Mouse (Mus musculus): ENCODE data around the gene Apol7c. TPM values are rescaled to one million over a fixed set of nuclear protein-coding genes. Genes with fewer than 3 reads are reported as not detected.

Gene Apol7c
- total and polyA plus RNA-seq, 3 experiments, result not detected

- Histone ChIP-seq H3K9me3 (replicated peaks; ENCODE audit: insufficient read depth, low read length) (no peaks in the 10 kb centered on the region), H3K4me3 (ENCODE audit: control insufficient read depth in 1 of 2, insufficient read depth in 1 of 2, low read depth in 2 of 2, low read length in 2 of 2) (no peak overlapping the region), H3K9ac (ENCODE audit: control insufficient read depth, low read depth, low read length, poor library complexity, severe bottlenecking) (no peak overlapping the region), H3K36me3 (ENCODE audit: control insufficient read depth in 1 of 2, insufficient read depth in 2 of 2, low read length in 2 of 2) (no peaks in the 10 kb centered on the region), H3K79me2 (ENCODE audit: control insufficient read depth, insufficient read depth, low read length, poor library complexity) (no peaks in the 10 kb centered on the region), H3K27me3 (ENCODE audit: control insufficient read depth in 1 of 2, insufficient read depth in 2 of 2, low read length in 2 of 2) (no peaks in the 10 kb centered on the region), H3K27ac (ENCODE audit: control insufficient read depth, low read depth, low read length) (no peak overlapping the region), H3K4me1 (ENCODE audit: control insufficient read depth in 1 of 2, insufficient read depth in 2 of 2, low read length in 2 of 2) (no peaks in the 10 kb centered on the region)
- no peak for DNase-seq (ENCODE audit: low read depth, low spot score)
- TF ChIP-seq EP300 (IDR thresholded peaks at IDR 0.05; ENCODE audit: low read depth in 1 of 2, low read length in 2 of 2), result no peak
- TF ChIP-seq ETS1 (IDR thresholded peaks at IDR 0.05; ENCODE audit: low read depth, low read length), result no peak
- TF ChIP-seq HCFC1 (IDR thresholded peaks at IDR 0.05; ENCODE audit: low read depth, low read length), result no peak
- no peak for TF ChIP-seq TBP (IDR thresholded peaks at IDR 0.05; ENCODE audit: low read depth, low read length)
- no peak for TF ChIP-seq NRF1 (IDR thresholded peaks at IDR 0.05; ENCODE audit: insufficient read depth, low read depth, low read length, poor library complexity, severe bottlenecking)
- TF ChIP-seq E2F4 (IDR thresholded peaks at IDR 0.05; ENCODE audit: borderline replicate concordance, low read depth, low read length), result no peak
- no peak for TF ChIP-seq TAL1 (IDR thresholded peaks at IDR 0.05; ENCODE audit: low read length)
- TF ChIP-seq SIN3A (IDR thresholded peaks at IDR 0.05; ENCODE audit: low read length), result no peak
- TF ChIP-seq POLR2AphosphoS2 (IDR thresholded peaks at IDR 0.05; ENCODE audit: low read length), result no peak
- no peak for TF ChIP-seq GABPA (IDR thresholded peaks at IDR 0.05; ENCODE audit: low read depth, low read length)
- TF ChIP-seq KAT2A (conservative IDR thresholded peaks at IDR 0.05; ENCODE audit: low read depth, low read length), result no peak
- TF ChIP-seq RAD21 (IDR thresholded peaks at IDR 0.05; ENCODE audit: low read depth, low read length), result no peak
Observed at GRCm38 (mm10) chr15:77578801-77579200, 45.7 kb upstream of the Apol7c start.

- TF ChIP-seq NELFE (IDR thresholded peaks at IDR 0.05; ENCODE audit: low read depth, low read length) (no peak), GATA1 (IDR thresholded peaks at IDR 0.05; ENCODE audit: low read depth, low read length) (no peak), CHD1 (IDR thresholded peaks at IDR 0.05; ENCODE audit: low read depth, low read length) (no peak)
- Histone ChIP-seq H3K27ac (ENCODE audit: control insufficient read depth, low read depth, low read length) (no peak overlapping the region), H3K79me2 (ENCODE audit: control insufficient read depth, insufficient read depth, low read length, poor library complexity) (no peaks in the 10 kb centered on the region), H3K4me3 (ENCODE audit: control insufficient read depth in 1 of 2, insufficient read depth in 1 of 2, low read depth in 2 of 2, low read length in 2 of 2) (no peak overlapping the region), H3K36me3 (ENCODE audit: control insufficient read depth in 1 of 2, insufficient read depth in 2 of 2, low read length in 2 of 2) (no peaks in the 10 kb centered on the region), H3K9ac (ENCODE audit: control insufficient read depth, low read depth, low read length, poor library complexity, severe bottlenecking) (no peak overlapping the region), H3K27me3 (ENCODE audit: control insufficient read depth in 1 of 2, insufficient read depth in 2 of 2, low read length in 2 of 2) (no peaks in the 10 kb centered on the region), H3K4me1 (ENCODE audit: control insufficient read depth in 1 of 2, insufficient read depth in 2 of 2, low read length in 2 of 2) (no peaks in the 10 kb centered on the region), H3K9me3 (replicated peaks; ENCODE audit: insufficient read depth, low read length) (no peaks in the 10 kb centered on the region)
- no peak for DNase-seq (ENCODE audit: low read depth, low spot score)
Observed at GRCm38 (mm10) chr15:77563219-77563618, 30.1 kb upstream of the Apol7c start.

GRCm38 (mm10) chr15:77561792-77562191 is 28.7 kb upstream of the Apol7c start, which contains the start of gene 1700025B11Rik:
1700025B11Rik (minus strand) TSS chr15:77561892.
- H3K36me3 ChIP-seq (ENCODE audit: control insufficient read depth in 1 of 2, insufficient read depth in 2 of 2, low read length in 2 of 2), result no peaks in the 10 kb centered on the region
- no peaks in the 10 kb centered on the region for H3K9me3 ChIP-seq (replicated peaks; ENCODE audit: insufficient read depth, low read length)
- H3K4me1 ChIP-seq (ENCODE audit: control insufficient read depth in 1 of 2, insufficient read depth in 2 of 2, low read length in 2 of 2), result no peaks in the 10 kb centered on the region
- H3K4me3 ChIP-seq (ENCODE audit: control insufficient read depth in 1 of 2, insufficient read depth in 1 of 2, low read depth in 2 of 2, low read length in 2 of 2), result no peak within 1 kb of the TSS
- no peak within 1 kb of the TSS for H3K9ac ChIP-seq (ENCODE audit: control insufficient read depth, low read depth, low read length, poor library complexity, severe bottlenecking)
- H3K27me3 ChIP-seq (ENCODE audit: control insufficient read depth in 1 of 2, insufficient read depth in 2 of 2, low read length in 2 of 2), result no peaks in the 10 kb centered on the region
- no peak within 1 kb of the TSS for H3K27ac ChIP-seq (ENCODE audit: control insufficient read depth, low read depth, low read length)
- no peaks in the 10 kb centered on the region for H3K79me2 ChIP-seq (ENCODE audit: control insufficient read depth, insufficient read depth, low read length, poor library complexity)
- TF ChIP-seq ZMIZ1 (IDR thresholded peaks at IDR 0.05; ENCODE audit: low read depth, low read length) (no peak), RAD21 (IDR thresholded peaks at IDR 0.05; ENCODE audit: low read depth, low read length) (no peak), MAFK (IDR thresholded peaks at IDR 0.05; ENCODE audit: borderline replicate concordance, low read depth, low read length) (no peak), MAZ (IDR thresholded peaks at IDR 0.05; ENCODE audit: low read depth, low read length) (no peak), HCFC1 (IDR thresholded peaks at IDR 0.05; ENCODE audit: low read depth, low read length) (no peak), UBTF (IDR thresholded peaks at IDR 0.05; ENCODE audit: borderline replicate concordance, insufficient read depth, low read depth, low read length) (no peak), ZKSCAN1 (IDR thresholded peaks at IDR 0.05; ENCODE audit: low read depth, low read length) (no peak), ZNF384 (IDR thresholded peaks at IDR 0.05; ENCODE audit: low read depth, low read length) (no peak), TCF12 (IDR thresholded peaks at IDR 0.05; ENCODE audit: low read depth, low read length) (no peak), POLR2AphosphoS2 (IDR thresholded peaks at IDR 0.05; ENCODE audit: low read length) (no peak), MXI1 (IDR thresholded peaks at IDR 0.05; ENCODE audit: low read depth, low read length) (no peak), ETS1 (IDR thresholded peaks at IDR 0.05; ENCODE audit: low read depth, low read length) (no peak), SIN3A (IDR thresholded peaks at IDR 0.05; ENCODE audit: low read length) (no peak), BHLHE40 (IDR thresholded peaks at IDR 0.05; ENCODE audit: borderline replicate concordance, low read depth, low read length) (no peak), POLR2A (IDR thresholded peaks at IDR 0.05; ENCODE audit: control insufficient read depth in 1 of 2, insufficient read depth in 1 of 2, low read depth in 1 of 2, low read length in 2 of 2, poor library complexity in 1 of 2) (no peak)
- DNase-seq (ENCODE audit: low read depth, low spot score), result no peak
